Mouse (Mus musculus) stomach, postnatal 0 days (tissue): ENCODE data around the gene Gm17662.

ENCODE experiments used
- CTCF ChIP-seq: IDR thresholded peaks from 2 replicates; pipeline ENCODE4 v1.5.1; 2016; ENCODE audit warnings: antibody characterized with exemption, low read depth, mild to moderate bottlenecking, moderate library complexity
- EP300 ChIP-seq: optimal IDR thresholded peaks from 2 replicates; pipeline ENCODE3; 2016; ENCODE audit warnings: antibody characterized with exemption

- TF ChIP-seq CTCF (no peak), EP300 (no peak)
These were observed 32.6 kb upstream of the Gm17662 start for GRCm38 (mm10) chr4:104824381-104825077.
